Mouse (Mus musculus): Measurements from ENCODE around the gene Sergef.
A peak's percentile ranks its signal among the peaks of the same experiment; 100 is the strongest.
"Not testable (repeated sequence)": the region's sequence is repeated elsewhere in the genome, so short reads cannot be mapped to it uniquely, and the experiment has no call there.

Gene Sergef

GRCm38 (mm10) chr7:46639692-46640031 lies at the start of gene Sergef:
Gene Sergef (minus strand): TSS chr7:46639807.
- peak; percentile 88 to 89 for DNase-seq (ENCODE audit: low spot score in 2 of 2)

DNA sequence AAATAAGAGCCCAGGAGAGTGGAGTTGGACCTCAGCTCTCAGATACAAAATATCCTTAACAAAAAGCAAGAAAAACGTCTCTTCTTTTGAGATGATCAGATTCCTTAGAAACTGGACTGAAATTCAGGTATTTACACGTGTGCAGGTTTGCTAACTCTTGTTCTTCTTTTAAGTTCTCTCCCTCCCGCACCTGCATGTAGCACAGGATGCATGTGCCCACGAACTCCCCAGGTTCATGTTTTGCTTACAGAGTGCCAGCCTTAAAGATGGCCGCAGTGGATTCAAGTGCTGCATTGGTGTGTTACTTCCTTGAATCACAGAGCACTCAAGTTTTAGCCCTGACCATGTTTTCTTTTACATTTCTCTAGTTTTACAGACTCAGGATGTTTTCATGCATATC lies 47.2 kb upstream of the Sergef start:
- DNase-seq (ENCODE audit: low spot score in 2 of 2): no peak

GRCm38 (mm10) chr7:46680732-46681131 lies 41.1 kb upstream of the Sergef start:
- no peak for DNase-seq (ENCODE audit: low spot score in 2 of 2)

GRCm38 (mm10) chr7:46679044-46679443 lies 39.4 kb upstream of the Sergef start:
- not testable (repeated sequence) for DNase-seq (ENCODE audit: low spot score in 2 of 2)

DNA sequence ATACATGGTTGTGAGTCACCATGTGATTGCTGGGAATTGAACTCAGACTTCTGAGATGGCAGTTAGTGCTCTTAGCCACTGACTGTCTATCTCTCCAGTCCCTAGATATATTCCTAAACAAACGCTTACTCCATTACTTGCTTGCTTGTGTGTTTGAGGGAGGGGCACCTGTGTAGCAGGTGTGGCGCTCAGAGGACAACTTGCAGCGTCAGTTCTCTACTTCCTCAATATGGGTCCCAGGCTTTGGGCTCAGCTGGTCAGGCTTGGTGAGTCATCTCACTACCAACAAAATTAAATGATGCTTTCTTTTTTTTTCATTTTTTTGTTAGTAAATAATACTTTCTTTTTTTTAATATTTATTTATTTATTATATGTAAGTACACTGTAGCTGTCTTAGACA lies 38.8 kb upstream of the Sergef start:
- DNase-seq (ENCODE audit: low spot score in 2 of 2): no peak

DNA sequence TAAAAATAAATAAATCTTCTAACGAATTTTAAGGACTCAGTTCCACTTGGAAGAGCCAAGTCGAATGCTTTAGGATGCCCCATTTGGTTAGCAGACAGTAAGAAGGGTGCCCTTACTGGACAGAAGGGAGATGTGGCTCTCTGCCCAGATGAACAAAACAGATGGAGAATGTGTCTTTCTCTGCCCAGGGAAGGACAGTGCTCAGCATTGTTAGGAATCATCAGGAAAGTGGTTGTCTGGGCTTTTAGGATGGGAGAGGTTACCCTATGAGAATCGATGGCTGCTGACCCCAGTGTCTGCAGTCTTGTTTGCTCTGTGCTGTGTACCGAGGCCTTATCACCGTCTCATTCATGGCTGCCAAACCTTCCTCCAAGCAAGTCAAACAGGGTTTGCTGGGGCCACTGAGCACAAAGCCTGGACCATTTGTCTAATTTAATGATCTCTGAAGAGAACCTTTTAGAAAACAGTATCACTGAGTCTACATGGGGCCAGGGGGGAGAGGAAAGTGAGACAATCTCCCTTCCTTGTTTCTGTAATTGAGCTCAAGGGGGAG lies 37.3 kb upstream of the Sergef start:
- DNase-seq (ENCODE audit: low spot score in 2 of 2): no peak

GRCm38 (mm10) chr7:46675886-46676285 lies 36.3 kb upstream of the Sergef start:
- no peak for DNase-seq (ENCODE audit: low spot score in 2 of 2)

DNA sequence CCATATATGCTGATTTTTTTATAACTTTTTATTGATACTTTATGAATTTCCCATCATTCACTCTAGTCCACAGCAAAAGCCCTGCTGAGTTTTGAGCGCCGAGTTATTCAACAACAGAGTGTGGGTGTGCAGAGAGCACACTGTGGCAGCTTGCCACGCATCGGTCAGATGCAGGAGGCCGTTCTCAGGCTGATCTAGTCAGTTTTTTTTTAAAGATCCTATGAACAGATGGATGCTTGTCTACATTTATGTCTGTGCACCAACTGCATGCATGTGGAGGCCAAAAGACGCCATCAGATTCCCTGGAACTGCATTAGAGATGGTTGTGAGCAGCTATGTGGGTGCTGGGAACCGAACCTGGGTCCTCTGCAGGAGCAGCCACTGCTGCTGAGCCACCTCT lies 35.5 kb upstream of the Sergef start:
- no peak for DNase-seq (ENCODE audit: low spot score in 2 of 2)

- no peak for DNase-seq (ENCODE audit: low spot score in 2 of 2)
Measured at GRCm38 (mm10) chr7:46672160-46672672, 32.6 kb upstream of the Sergef start, which contains the start of gene Tph1. Gene Tph1 (minus strand): TSS chr7:46672537.

DNA sequence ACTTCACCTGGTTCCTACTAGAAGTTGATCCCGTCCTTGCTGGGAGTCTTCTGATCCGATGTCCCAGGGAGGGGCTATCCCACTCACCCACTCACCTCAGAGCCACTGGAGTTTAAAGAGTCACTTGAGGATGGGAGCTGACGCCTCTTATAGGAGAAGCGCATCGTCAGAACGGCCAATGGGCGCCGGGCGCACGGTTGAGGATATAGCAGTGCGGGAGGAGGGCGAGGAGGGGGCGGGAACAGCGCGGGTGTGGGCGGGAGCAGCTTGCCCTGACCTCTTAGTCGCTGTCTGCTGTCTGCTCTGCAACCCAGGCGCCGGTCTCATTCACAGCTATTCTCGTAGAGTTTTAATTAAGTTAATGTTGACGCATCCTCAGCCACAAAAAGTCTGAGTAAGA lies 27.6 kb upstream of the Sergef start:
- DNase-seq (ENCODE audit: low spot score in 2 of 2): no peak

DNA sequence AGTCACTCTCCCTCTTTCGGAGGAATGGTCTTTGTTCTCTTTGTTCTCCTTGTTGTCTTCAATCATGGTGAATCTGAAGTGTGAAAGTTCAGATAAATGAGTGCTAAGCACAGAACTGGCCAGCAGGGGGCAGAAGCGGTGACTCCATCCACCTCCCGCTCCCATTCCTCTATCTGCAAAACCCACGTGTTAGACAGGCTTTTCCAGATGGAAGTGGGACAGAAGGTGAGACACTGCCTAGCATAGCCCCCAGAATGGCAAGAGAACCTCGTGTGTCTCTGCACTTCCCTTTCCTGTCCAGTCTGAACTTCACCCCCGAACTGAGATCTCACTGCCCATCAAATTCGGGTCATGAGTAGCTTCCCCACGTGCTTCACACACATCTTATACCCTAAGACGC lies 25.6 kb upstream of the Sergef start:
- DNase-seq (ENCODE audit: low spot score in 2 of 2): no peak

GRCm38 (mm10) chr7:46661591-46662090 lies 22.0 kb upstream of the Sergef start:
- no peak for DNase-seq (ENCODE audit: low spot score in 2 of 2)

GRCm38 (mm10) chr7:46652279-46652678 lies 12.7 kb upstream of the Sergef start:
- no peak for DNase-seq (ENCODE audit: low spot score in 2 of 2)

- DNase-seq (ENCODE audit: low spot score in 2 of 2): not testable (repeated sequence)
Measured at GRCm38 (mm10) chr7:46650231-46650630, 10.6 kb upstream of the Sergef start.

- no peak for DNase-seq (ENCODE audit: low spot score in 2 of 2)
Measured at GRCm38 (mm10) chr7:46648431-46649140, 9.0 kb upstream of the Sergef start.

DNA sequence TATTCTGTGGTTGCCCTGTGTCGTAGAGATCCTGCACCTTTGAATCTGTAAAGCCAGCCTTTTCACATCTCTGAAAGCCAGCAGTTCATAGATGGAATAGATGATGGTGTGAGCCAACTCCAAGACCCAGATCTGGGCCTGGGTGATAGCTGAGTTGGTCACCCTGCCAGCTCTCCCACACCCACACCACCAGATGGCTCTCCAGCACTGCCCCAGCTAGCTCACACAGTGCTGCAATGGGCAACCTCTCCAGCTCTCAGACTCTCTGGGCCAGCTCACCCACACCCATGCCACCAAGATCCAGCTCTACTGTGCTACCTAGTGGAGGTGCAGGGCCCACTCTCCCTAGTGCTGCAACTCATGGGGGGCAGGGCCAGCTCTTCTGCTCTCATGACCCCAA lies 3.6 kb upstream of the Sergef start:
- DNase-seq (ENCODE audit: low spot score in 2 of 2): no peak

GRCm38 (mm10) chr7:46640062-46640461 lies 455 bp upstream of the Sergef start:
- no peak for DNase-seq (ENCODE audit: low spot score in 2 of 2)

DNA sequence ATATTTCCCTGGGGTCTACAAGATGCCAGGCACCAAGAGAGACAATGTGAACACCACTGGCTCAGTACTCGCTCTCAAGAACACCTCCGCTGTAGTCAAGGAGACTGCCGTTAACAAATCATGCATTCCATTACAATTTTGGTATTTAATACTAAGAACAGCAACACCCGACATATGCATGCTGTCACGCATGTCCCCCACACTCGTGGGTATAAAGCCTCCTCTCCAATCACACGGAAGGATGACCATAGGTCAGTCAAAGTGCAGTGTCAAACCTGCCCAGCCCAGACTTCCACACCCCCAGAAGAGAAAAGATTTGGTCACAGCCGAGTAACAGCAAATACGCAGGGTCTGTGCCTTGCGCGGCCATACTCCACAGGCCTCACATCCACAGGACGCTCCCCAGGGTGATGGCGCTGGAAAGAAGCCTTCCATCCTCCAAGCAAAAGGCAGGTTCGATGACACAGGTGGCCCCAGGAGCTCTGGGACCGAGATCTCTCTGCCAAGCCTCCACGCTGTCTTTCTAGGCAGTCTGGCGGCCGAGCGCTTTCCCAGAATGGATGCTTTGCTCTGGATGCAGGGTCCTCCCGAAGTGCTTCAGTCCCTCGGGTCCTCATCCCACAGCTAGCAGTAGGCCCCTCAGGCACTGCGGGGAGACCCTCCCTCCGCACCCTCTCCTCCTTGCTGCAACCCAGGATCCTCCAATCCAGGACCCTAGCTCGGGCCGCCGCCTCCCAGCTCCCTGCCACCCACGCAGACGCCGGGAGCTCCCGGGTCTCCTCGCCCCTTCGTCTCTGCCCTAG lies 517 bp downstream of the Sergef start:
- DNase-seq (ENCODE audit: low spot score in 2 of 2): peak in 1 of 2 experiments; percentile 3

DNA sequence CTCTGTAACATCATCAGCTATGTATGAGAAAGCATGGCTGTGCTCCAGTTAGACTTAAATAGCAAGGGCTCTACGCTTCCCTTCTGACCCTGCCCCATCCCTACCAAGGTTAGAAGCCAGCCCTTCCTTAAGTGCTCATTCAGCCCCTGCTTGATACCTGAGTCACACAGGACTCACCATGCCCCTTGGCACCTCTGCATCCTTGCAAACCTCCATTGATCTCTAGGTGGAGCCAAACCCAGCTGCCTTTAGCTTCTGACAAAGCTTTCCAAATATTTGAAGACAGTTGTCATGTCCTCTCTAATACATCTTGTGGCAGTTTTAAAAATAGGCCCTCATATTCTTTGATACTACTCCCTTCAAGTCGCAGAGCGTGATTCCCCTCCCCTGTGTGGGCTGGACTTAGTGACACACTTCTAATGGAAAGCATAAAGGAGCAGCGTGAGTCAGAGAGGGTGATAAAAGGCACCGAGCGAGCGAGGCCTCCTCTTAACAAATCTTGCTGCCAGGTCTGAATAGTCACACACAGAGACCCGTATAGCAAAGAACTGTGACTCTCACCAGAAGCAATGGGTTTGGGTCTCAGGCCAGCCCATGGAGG lies 11.1 kb downstream of the Sergef start:
- no peak for DNase-seq (ENCODE audit: low spot score in 2 of 2)

DNA sequence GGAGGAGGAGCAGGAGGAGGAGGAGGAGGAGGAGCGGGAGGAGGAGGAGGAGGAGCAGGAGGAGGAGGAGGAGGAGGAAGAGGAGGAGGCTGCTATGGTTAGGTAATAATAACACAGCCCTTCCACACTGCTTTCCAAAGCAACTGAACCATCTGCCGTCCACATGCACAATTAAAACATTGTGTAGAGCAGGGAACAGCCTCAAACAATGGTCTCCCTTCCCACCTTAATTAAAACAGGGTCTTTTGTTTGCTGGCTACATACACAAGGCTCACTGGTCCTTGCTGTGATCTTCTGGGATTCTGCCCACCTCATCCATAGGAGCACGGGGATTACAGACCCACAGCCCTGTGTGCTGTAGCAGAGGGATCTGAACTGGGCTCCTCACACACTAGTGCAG lies 15.6 kb downstream of the Sergef start:
- no peak for DNase-seq (ENCODE audit: low spot score in 2 of 2)

GRCm38 (mm10) chr7:46618416-46619110 lies 21.0 kb downstream of the Sergef start:
- no peak for DNase-seq (ENCODE audit: low spot score in 2 of 2)

Data from heart, adult 9 months (tissue).